Mouse (Mus musculus): ENCODE measurements at regions not wholly inside any gene's neighbourhood (a gene's known extent, or its start where the extent isn't known, plus 50 kb on each side); places are given as distances from the start of the nearest gene placed in this dataset.

DNA sequence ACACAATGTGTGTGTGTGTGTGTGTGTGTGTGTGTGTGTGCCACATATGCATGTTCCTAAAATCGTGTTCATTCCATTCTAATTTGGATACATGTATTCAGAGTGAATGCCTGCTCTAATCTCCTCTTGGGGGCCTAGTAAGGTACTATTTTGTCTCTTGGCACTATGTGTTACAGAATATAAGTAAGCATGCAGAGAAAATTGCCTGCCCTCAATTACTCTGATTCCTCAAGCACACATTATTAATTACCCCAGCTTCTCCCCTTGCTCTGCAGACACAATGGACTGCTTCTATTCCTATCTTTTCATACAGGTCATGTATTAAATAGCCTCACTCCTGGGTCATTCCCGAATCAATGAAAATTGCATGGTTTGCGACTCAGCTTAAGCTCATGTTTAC, 406.3 kb downstream of the Trib2 start:
- no peak for DNase-seq

DNA sequence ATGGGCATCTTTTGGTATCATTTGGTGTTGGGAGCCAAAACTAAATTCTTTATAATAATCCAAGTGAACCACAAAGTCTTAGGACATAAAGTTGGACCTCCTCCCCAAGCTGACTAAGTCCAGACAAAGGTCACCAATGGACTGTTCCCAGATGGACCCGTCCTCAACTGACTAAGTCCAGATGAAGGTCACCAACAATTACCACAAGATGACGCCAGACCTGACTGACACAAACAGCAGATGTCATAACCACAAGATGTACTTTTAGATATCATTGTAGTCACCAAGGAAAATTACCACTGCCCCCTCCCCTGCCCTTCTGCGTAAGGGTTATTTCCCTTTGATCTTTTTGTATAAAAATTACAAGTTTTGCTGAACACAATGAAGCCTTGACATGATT, 409.1 kb downstream of the Trib2 start:
- peak; percentile 1 for DNase-seq

GRCm38 (mm10) chr12:15392641-15393040, 424.1 kb downstream of the Trib2 start:
- DNase-seq = no peak

- no peak for DNase-seq
Observed at GRCm38 (mm10) chr12:15388574-15388973, 428.1 kb downstream of the Trib2 start.

DNA sequence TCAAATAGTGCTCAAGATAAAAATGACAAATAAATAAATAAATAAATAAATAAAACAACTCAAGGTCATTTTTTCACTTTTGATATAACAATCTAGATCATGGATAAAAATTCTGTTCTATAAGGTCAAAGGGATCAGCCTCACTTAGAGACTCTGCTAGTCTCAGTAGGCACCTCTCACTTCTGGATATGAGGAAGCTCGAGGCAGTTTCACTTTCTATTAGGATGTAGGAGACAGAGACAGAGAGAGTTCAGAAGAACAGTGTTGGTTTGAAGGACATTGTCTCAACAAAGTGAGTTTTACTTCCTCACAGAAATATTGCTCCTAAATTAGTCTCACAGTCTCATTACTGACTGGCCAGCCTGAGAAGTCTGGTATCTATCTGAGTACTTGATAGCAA, 458.9 kb downstream of the Trib2 start:
- no peak for DNase-seq

DNA sequence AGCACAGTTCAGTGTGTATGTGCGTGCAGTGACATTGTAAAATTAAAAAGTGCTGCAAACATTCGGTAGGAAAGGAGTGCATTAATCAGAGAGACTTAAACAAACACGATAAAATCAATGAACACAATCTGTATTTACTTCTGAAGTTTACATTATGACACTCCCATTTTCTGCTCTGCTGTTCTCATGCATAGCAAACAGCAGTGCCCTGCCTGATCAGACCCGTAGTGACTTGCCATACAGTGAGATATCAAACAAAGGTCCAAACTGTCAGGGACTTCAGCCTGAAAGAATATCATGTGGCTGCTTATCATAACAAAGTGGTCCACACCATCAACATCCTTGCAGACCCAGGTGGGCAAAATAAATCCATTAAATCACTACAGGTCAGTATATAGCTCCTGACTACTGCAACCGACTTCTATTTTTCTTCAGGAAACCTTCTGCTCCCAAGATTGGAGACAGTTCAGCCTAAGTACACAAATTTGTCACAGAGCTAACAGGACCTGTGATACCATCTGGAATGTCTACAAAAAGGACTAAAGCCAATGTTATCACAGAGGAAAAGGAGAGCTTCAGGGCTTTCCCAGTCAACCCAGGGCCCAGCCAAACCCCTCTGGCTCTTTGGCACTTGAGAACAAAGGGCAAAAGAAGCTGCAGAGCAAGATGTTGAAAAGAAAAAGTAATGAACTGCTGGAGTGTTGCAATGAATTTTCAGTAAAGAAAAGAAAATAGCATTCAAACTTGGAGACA, 495.8 kb downstream of the Trib2 start:
- DNase-seq = no peak

- DNase-seq = no peak
Observed at GRCm38 (mm10) chr12:15319647-15320046, 497.1 kb downstream of the Trib2 start.

DNA sequence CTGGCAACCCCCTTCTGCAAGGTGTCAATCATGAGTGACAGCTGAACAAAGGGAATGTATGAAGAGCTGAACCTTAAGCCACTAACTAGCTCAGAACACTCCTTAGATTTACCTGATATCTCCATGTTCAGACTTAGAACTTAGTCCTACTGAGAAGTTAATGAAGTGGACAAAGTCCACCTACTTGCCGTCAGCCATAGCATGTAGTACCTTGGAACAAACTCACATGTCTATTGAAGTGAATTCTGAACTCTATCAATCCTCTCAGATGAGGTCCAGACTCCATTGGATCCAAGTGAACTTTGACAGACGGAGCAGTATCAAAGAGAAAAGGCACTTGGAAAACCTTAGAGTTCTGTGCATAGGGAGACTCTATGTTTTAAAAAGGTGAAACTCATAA, 521.8 kb downstream of the Trib2 start:
- DNase-seq = no peak

DNA sequence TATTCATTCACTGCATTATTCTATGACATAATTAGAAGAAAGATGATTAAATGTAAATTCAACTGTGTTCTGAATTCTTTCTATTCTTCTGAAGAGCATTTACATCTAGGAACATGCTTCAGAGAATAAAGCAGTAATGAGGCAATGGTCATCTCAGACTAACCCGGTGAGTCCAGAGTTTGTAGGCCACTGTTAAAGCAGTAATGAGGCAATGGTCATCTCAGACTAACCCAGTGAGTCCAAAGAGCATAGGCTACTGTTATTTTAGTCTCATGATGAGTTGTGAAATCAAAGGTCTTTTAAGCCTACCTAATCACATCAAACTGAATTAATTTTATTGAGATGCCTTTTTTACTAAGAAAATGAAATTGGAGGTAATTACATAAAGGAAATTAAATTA, 554.6 kb downstream of the Trib2 start:
- no peak for DNase-seq

GRCm38 (mm10) chr12:15261604-15262003, 555.1 kb downstream of the Trib2 start:
- no peak for DNase-seq

- DNase-seq = no peak
Observed at GRCm38 (mm10) chr12:15260907-15261415, 555.8 kb downstream of the Trib2 start.

DNA sequence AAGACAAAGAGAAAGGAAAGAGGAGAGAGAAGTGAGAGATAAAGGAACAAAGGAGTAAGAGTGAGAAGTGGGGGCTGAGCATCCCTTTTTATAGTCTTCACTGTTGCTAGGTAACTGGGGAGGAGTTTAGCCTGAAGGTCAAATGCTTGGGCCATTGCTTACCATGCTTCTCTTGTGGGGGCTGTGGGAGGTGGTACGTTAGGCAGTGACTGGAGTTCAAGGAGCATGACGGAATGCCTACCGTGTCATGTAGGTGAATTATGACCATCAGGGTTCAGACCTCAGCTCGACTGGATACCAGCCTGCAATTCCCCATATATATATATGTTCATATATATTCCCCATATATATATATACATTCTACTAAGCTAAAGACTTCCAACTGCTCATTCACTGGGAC, 571.8 kb downstream of the Trib2 start:
- DNase-seq = no peak

- DNase-seq = no peak
Observed at GRCm38 (mm10) chr12:15222497-15223170, 594.1 kb downstream of the Trib2 start.

GRCm38 (mm10) chr12:15218504-15218903, 598.2 kb downstream of the Trib2 start:
- no peak for DNase-seq

- DNase-seq = no peak
Observed at GRCm38 (mm10) chr12:15216180-15216579, 600.5 kb downstream of the Trib2 start.

DNA sequence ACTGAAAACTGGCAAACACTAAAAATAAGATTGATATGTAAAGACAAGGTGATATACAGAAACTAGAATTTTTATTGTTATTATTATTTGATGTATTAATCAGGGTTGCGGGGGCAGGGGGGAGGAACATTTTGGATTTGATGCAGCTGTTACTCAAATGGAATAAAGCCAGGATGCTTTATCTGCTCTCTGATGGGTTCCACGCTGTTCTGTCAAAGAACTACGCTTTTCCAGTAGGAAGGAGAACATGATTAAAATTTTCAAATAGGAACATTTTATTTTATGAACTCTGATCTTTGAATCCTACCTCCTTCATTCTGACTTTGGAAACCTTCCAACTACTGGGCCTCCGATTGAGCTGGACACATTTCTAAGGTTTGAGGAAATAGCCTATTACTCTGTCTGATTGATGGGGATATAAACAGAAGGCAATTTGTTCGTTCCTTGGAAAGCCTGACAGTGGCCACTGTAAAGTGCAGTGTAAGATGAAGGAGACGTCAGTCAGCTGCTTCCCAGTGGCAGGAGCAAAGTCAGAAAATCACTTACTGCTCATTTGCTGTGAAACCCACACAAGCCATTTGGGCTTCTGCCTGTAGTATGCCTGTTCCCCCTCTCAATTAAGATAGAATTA, 642.2 kb downstream of the Trib2 start:
- no peak for DNase-seq

DNA sequence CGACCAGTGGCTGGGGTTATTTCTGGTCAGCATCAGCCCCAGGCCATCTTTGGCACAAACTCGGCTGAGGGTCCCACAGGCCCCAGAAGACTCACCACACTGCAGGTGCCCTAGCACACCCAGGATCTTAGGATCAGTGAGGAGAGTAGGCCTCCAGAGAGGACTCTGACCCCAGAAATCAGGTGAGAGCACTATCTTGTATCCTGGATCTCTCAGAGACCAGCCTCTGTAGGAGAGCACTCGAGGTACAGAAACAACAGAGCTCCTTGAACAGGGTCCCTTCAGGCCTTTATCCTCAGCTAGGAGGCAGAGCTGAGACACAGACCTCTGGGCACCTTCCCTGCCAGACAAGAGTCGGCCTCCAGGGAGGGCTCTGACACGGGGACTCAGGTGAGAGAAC, 654.1 kb downstream of the Trib2 start:
- no peak for DNase-seq

DNA sequence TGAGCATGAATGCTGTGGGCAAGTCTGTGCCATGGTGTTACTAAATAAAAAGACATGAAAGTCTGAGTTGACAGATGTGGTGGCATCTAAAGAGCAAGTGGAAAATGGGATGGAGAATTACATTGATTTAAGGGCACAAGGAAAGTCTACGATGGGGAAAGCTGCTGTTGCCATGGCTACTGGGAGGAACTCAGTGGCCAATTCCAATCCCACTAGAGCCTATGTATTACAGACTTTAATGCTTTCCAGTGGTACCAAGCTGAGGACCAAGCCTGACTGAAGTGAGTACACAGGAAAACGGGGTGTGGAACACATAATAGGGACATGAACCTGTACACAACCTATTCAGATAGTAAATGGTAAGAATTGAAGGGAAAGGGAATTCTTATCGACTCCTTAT, 654.9 kb downstream of the Trib2 start:
- no peak for DNase-seq

GRCm38 (mm10) chr12:15160478-15160998, 656.2 kb downstream of the Trib2 start:
- no peak for DNase-seq

DNA sequence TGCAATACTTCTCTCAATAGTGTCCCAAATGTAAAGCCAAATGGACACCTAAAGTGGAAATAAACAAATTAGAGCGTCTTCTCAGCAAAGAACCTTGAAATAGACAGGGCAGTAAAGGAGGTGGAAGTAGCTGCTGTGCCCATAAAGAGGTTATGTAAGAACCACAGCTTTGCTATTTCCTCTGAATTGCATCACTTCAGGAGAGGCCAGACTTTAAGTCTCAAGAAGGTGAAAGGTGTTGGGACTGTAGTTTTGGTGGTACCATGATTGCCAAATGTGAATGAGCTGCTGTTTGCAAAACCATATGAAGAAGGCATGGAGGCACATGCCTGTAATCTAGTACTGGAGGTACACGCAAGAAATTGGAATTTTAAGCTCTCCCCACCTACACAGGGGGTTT, 670.3 kb downstream of the Trib2 start:
- no peak for DNase-seq

DNA sequence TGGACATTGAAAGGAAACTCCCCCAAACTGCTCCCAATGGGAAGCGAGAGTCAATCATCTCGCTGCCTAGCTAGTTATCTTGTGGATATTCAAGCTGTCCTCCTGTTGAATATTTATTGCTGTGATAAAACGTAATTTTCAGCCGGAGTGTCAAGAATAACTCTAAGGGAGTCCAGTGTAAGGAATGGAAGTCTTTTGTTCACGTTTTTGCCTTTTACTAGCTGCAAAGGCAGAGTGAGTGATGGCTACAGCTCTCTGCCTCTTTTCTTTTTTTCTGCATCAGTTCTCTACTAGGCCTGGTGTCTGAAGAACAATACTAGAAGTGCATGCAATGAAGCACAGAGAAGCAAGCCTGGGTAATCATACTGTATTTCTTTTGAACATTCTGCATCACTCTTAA, 679.7 kb downstream of the Trib2 start:
- DNase-seq = no peak

- DNase-seq = no peak
Observed at GRCm38 (mm10) chr12:15124179-15124578, 692.5 kb downstream of the Trib2 start.

- DNase-seq = no peak
Observed at GRCm38 (mm10) chr12:15122586-15123212, 694.0 kb downstream of the Trib2 start.

Measured in adrenal gland, postnatal 25 days (tissue).